Mouse (Mus musculus): ENCODE measurements at regions not wholly inside any gene's neighbourhood (a gene's known extent, or its start where the extent isn't known, plus 50 kb on each side); places are given as distances from the start of the nearest gene placed in this dataset.

DNA sequence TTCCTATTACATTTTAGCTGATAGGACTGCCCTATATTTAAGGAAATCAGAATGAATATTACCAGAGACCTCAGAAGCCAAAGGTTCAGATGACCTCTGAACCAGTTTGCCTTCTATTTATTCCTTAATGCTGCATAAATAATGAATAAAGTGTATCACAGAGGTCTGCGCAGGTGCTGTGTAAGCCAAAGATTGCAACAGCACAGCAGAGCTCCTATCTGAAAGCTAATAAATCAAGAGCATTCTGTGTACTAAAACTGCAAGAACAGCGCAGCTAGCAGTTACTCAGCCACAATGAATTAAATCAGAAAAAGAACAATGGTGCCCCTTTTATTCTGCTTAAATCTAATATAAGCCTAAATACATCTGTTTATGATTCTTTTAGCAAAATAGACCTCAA lies 1208.5 kb downstream of the Rapgef2 start:
- no peak for ATAC-seq (ENCODE audit: insufficient number of reproducible peaks, low FRiP score, low TSS enrichment)

DNA sequence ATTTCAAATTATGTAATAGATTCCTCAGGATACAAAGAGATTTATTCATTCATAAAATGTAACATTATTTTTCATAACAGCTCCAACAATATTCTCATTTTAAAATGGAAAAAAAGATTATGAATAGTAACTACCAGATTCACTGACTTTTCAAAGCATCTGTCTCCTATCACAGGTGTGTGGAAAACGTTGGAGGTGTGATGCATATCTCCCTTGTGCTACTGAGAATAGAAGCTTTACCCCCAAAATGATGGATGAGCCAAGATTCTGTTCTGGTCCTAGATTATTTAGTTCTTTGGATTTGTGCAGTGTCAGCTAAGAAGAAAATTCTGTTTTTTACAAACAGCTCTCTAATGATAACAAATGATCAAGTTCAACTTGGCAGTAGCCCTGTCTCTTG lies 1209.0 kb downstream of the Rapgef2 start:
- no peak for ATAC-seq (ENCODE audit: insufficient number of reproducible peaks, low FRiP score, low TSS enrichment)

DNA sequence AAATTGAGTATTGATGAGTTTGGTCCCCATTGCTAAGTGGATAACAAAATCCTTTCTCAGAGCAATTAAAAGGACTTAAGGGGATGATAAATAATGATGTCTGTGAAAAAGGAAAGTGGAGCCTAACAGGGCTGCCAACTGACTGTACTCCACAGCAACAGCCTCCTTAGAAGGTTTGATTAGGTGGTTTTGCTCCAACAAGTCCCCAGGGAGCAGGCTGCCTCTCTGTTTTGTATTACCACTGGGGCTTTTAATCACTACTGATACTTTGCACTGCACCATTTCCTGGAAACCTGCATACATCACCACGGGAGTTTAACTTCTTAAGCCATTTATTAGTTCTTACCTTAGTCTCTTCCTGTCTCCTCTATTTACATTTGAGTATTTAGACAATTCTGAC lies 1213.3 kb downstream of the Rapgef2 start:
- ATAC-seq (ENCODE audit: insufficient number of reproducible peaks, low FRiP score, low TSS enrichment), result no peak

DNA sequence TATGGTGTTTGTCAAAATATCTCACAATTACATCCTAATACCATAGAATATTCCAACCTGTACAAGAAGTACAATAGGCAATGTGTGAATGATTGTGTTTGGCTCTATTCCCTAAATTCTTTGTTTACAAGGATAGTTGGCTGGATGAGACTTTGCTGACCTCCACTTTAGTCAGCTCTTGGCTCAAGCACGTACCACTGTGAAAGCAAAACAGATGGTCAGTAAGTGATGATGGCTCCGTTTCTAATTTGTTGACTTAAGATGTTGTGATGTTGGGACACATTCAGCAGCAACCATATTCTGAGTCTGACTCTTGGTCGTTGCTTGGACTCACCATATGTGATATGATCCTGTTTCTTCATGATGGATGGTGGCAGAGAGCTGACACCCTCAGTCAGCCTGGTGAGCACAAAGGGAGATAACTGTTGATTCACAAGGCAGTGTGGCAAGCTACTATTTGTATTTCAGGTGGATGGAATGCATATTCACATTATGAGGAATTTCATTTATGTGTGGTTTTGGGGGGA lies 1219.1 kb downstream of the Rapgef2 start:
- peak; percentile 56; the same call in 1 of the 2 replicates for ATAC-seq (ENCODE audit: insufficient number of reproducible peaks, low FRiP score, low TSS enrichment)

GRCm38 (mm10) chr3:78066336-78066735 lies 1220.0 kb downstream of the Rapgef2 start:
- peak; percentile 58; the same call in 1 of the 2 replicates for ATAC-seq (ENCODE audit: insufficient number of reproducible peaks, low FRiP score, low TSS enrichment)

DNA sequence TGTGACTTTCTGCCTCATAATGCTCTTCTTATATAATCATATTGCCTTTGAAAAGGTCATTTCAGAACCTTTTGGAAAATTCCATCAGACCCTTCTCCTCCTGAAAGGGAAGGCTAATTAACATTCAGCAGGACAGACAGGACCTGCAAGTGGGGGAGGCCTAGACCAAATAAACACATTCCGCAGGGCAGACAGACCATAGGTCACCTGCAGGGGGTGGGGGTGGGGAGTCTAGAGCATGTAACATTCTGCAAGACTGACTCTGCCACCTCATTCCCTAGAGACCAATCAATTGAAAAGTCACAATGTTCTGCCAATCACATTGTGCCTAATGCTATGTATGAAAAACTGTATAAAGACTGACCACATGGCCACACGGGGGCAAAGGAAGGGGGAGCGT lies 1223.8 kb downstream of the Rapgef2 start:
- ATAC-seq (ENCODE audit: insufficient number of reproducible peaks, low FRiP score, low TSS enrichment), result no peak

DNA sequence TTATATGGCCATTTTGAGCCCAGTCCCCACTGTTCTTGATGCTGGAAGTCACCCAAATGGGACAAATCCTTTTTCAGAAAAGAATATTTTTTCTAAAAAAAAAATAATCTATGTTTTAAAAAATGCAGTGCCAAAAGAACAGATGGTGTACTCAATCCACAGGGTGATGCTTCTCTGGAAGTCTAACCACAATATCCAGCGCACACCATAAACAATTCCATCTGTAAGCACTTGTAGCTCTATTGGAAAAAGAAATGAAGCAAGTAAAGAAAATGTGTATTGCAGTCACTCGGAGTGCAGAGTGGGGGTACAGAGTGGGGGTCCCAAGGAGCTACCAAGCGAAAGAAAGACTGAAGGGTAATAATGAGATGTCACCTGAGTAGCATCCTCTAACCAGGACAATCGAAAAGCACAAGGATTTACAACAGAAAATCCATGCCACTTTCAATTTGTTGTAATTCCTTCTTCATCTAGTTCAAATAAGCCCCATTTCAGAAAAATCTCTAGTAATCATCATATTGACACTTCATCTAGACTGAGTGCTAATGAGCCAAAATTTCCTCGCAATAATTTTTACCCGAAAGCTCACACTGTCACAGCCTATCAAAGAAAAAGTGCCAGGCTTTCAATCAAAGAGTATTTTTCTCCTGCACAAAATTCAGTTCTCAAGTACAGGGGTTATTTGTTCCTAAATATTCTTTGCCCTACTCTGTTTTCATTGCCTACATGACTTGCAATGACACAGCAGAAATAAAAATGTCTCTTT lies 1226.3 kb downstream of the Rapgef2 start:
- ATAC-seq (ENCODE audit: insufficient number of reproducible peaks, low FRiP score, low TSS enrichment), result peak; percentile 79

Data from cerebellum, adult (tissue).